Mouse (Mus musculus): ENCODE measurements at regions not wholly inside any gene's neighbourhood (a gene's known extent, or its start where the extent isn't known, plus 50 kb on each side); places are given as distances from the start of the nearest gene placed in this dataset.

DNA sequence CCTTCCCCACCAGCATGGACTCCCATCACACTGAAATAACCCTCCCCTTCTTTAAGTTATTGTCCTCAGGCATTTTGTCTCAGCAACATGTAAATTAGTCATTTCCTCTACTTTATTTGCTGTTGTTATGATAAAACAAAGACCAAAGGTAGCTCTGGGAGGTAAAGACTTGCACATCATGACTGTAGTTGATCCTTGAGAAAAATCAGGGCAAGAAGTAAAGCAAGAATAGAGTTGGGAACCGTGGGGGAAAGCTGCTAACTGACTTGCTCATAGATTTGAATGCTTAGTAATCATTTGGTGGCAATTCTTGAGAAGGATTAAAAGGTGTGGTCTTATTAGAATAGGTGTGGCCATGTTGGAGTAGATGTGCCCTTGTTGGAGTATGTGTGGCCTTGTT is 473.8 kb upstream of the Nrp1 start:
- H3K4me1 ChIP-seq (replicated peaks) = no peaks in the 10 kb centered on the region
- no peak overlapping the region for H3K4me3 ChIP-seq
- H3K9me3 ChIP-seq = no peaks in the 10 kb centered on the region
- no peaks in the 10 kb centered on the region for H3K36me3 ChIP-seq
- H3K27ac ChIP-seq (replicated peaks) = no peak overlapping the region
- WGBS = 84% methylated on average over 1 of the region's 1 CpGs
- no peak overlapping the region for H3K4me2 ChIP-seq
- H3K9ac ChIP-seq = no peak overlapping the region
- no peaks in the 10 kb centered on the region for H3K27me3 ChIP-seq
- no peak for ATAC-seq (ENCODE audit: low read depth)

DNA sequence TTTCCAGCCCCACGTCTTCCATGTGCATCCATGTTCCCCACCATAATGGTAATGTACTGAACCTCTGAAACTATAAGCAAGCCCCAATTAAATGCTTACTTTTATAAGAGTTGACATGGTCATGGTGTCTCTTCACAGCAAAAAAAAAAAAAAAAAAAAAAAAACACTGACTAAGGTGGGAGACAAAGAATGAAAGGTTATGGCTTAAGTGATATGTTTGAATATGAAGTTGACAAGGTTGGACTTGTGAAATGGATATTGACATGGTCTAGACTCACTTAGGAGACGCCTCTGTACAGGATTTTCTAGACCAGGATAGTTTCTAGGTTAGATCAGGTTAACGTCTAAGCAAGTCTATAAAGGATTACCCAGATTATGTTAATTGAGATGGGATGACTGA is 473.2 kb upstream of the Nrp1 start:
- Histone ChIP-seq H3K4me1 (replicated peaks) (no peaks in the 10 kb centered on the region), H3K4me3 (no peak overlapping the region), H3K9me3 (no peaks in the 10 kb centered on the region), H3K27me3 (no peaks in the 10 kb centered on the region), H3K27ac (replicated peaks) (no peak overlapping the region), H3K4me2 (no peak overlapping the region), H3K36me3 (no peaks in the 10 kb centered on the region), H3K9ac (no peak overlapping the region)
- WGBS = 94% methylated on average over 3 of the region's 3 CpGs
- ATAC-seq (ENCODE audit: low read depth) = no peak

DNA sequence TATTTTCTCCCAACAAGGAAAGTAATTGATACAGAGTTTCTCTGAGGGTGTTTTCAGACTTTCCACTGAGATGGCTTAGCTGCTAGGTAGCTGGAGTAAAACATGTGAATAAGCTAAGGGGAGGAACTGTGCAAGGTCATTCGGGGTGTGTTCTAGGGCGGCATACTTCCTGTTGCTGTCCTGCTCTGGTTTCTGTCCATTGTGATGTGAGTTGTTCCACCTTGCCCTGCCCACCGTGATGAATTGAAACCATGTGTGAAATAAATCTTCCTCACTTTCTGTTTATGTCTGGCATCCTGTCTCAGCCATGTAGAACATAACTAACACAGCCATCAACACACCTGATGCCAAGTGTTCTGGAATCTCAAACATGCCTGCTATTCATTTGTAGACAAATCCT is 472.6 kb upstream of the Nrp1 start:
- WGBS = 76% methylated on average over 3 of the region's 3 CpGs
- peaks cover 5% of the 10 kb centered on the region; the same call in 1 of the 2 replicates for H3K4me1 ChIP-seq (replicated peaks)
- H3K27me3 ChIP-seq = no peaks in the 10 kb centered on the region
- H3K4me3 ChIP-seq = no peak overlapping the region
- H3K9me3 ChIP-seq = no peaks in the 10 kb centered on the region
- no peak overlapping the region for H3K4me2 ChIP-seq
- H3K27ac ChIP-seq (replicated peaks) = no peak overlapping the region
- no peaks in the 10 kb centered on the region for H3K36me3 ChIP-seq
- no peak for ATAC-seq (ENCODE audit: low read depth)
- no peak overlapping the region for H3K9ac ChIP-seq

DNA sequence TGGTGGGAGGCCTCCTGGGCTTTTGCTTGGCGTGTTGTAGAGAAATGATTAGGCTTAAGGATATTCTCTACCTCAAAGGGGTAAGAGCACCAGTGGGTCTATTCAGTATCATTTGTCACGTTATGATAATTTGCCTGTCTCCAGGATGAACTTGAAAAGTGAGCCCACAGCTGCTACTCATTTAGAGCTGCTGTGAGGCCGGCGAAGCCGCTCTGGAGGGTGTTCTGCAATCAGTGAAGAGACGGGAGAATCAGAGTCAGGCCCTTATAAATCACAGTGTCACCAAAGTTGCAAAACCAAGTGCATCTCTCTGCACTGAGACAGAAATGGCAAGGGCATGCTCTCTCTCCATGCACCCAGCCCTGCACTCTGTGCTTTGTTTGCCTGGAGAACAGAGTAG is 467.7 kb upstream of the Nrp1 start:
- Histone ChIP-seq H3K27me3 (no peaks in the 10 kb centered on the region), H3K27ac (replicated peaks) (no peak overlapping the region), H3K4me2 (no peak overlapping the region), H3K4me1 (replicated peaks) (peaks cover 8% of the 10 kb centered on the region; the same call in 1 of the 2 replicates), H3K4me3 (no peak overlapping the region), H3K9me3 (no peaks in the 10 kb centered on the region), H3K36me3 (no peaks in the 10 kb centered on the region), H3K9ac (no peak overlapping the region)
- WGBS = 17% methylated on average over 6 of the region's 6 CpGs
- ATAC-seq (ENCODE audit: low read depth) = no peak

DNA sequence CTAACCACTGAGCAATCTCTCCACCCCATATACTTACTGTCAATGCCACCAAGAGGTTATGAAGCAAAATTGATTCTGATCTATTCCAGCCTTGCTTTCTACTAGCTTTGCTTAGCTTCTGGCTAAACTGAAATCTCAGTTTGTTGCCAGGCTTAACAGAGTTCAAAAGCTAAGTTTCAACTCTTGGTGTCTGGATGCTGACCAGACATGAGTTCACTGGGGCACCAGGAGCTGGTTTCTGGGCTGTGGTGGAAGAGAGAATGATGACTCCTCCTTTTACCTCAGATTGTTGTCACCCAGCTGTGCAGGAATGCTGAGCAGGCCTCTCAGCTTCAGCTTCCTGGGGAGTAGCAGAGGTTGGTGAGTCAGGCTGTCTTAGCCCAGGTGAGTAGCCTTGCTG is 464.1 kb upstream of the Nrp1 start:
- H3K4me1 ChIP-seq (replicated peaks) = peaks cover 8% of the 10 kb centered on the region; the same call in 1 of the 2 replicates
- no peak overlapping the region for H3K4me3 ChIP-seq
- H3K27me3 ChIP-seq = no peaks in the 10 kb centered on the region
- H3K36me3 ChIP-seq = no peaks in the 10 kb centered on the region
- no peak overlapping the region for H3K9ac ChIP-seq
- no peak for ATAC-seq (ENCODE audit: low read depth)
- no peak overlapping the region for H3K4me2 ChIP-seq
- no peaks in the 10 kb centered on the region for H3K9me3 ChIP-seq
- no peak overlapping the region for H3K27ac ChIP-seq (replicated peaks)

DNA sequence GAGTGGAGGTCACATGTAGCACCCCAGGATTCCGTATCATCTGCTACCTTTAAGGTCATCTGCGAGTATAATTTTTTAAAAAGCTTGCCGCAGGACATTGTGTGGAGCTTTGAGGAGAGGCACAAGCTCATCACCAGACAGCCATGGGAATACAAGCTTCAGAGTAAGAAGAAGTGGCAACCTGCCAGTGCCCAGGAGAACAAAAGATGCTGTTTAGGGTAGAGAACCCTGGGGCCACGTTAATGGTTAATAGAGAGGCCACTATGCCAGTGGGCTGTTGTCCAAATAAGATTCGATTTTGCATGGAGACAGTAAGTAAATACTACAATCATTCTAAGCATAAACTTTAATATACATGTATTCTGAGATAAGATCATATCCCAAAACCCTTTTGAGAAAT is 450.0 kb upstream of the Nrp1 start:
- Histone ChIP-seq H3K4me2 (no peak overlapping the region), H3K9me3 (no peaks in the 10 kb centered on the region), H3K27me3 (no peaks in the 10 kb centered on the region), H3K36me3 (no peaks in the 10 kb centered on the region), H3K27ac (replicated peaks) (no peak overlapping the region), H3K9ac (no peak overlapping the region), H3K4me1 (replicated peaks) (no peaks in the 10 kb centered on the region), H3K4me3 (no peak overlapping the region)
- no peak for ATAC-seq (ENCODE audit: low read depth)
- 78% methylated on average over 5 of the region's 5 CpGs for WGBS

DNA sequence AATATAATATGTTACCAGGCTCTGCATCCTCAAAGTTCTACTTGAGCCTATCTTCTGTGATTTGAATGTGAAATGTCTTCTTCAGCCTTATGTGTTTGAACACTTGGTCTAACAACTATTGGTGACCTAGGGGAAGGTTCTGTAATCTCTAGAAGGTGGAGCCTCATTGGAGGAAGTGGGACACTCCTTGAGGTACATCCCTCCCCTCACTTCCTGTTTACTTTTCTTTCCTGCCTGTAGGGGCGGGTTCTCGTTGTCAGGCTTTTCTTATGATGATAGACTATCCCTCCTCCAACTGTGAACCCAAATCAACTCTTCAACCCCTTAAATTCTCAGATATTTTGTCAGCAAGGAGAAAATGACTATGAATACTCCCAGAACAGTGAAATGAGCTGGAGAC is 448.8 kb upstream of the Nrp1 start:
- Histone ChIP-seq H3K4me2 (no peak overlapping the region), H3K27ac (replicated peaks) (no peak overlapping the region), H3K9ac (no peak overlapping the region), H3K4me1 (replicated peaks) (no peaks in the 10 kb centered on the region), H3K4me3 (no peak overlapping the region), H3K9me3 (no peaks in the 10 kb centered on the region), H3K36me3 (no peaks in the 10 kb centered on the region), H3K27me3 (no peaks in the 10 kb centered on the region)
- WGBS = 66% methylated on average over 2 of the region's 2 CpGs
- ATAC-seq (ENCODE audit: low read depth) = no peak

DNA sequence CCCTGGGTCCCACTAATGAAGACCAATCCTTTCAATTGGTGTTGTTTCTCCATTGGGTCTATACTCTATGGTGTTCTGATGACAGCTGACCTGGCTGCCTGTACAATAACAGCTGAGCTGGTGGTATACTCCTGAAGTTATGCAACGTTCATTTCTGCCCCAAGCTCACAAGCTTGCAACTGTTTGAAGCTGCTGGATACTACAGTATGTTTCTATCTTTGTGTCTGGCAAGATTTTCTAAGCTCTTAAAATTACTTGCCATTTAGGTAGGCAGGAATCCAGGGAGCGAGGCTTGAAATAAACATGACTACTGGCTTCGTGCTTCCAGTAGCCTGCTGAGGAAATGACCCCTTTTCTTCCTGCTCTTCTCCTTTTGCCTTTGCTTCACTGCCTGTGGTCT is 444.3 kb upstream of the Nrp1 start:
- no peaks in the 10 kb centered on the region for H3K27me3 ChIP-seq
- no peak for ATAC-seq (ENCODE audit: low read depth)
- H3K9ac ChIP-seq = no peak overlapping the region
- H3K4me1 ChIP-seq (replicated peaks) = peaks cover 4% of the 10 kb centered on the region; the same call in 1 of the 2 replicates
- no peak overlapping the region for H3K27ac ChIP-seq (replicated peaks)
- WGBS = 78% methylated on average over 3 of the region's 3 CpGs
- H3K9me3 ChIP-seq = no peaks in the 10 kb centered on the region
- no peak overlapping the region for H3K4me2 ChIP-seq
- H3K4me3 ChIP-seq = no peak overlapping the region
- no peaks in the 10 kb centered on the region for H3K36me3 ChIP-seq

DNA sequence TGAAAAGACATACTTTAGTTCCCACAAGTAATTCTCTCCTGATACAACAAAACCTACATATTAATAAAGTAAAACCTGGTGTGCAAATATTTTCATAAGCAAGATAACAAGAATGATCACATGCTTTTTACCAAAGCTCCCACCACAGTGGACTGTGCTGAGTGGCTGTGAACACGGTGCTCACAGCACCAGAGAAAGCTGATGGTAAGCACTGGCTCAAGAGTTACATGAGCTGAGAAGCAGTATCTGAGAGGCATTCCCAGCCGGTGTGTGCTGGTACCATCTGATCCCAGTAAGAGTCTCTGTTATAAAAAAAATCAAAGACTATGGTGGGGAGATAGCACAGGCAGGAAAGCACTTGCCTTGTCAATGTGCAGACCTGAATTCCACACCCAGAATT is 443.5 kb upstream of the Nrp1 start:
- WGBS = 80% methylated on average over 2 of the region's 2 CpGs
- no peak for ATAC-seq (ENCODE audit: low read depth)
- H3K4me1 ChIP-seq (replicated peaks) = peaks cover 4% of the 10 kb centered on the region; the same call in 1 of the 2 replicates
- no peak overlapping the region for H3K4me3 ChIP-seq
- no peak overlapping the region for H3K27ac ChIP-seq (replicated peaks)
- H3K9ac ChIP-seq = no peak overlapping the region
- no peaks in the 10 kb centered on the region for H3K27me3 ChIP-seq
- H3K9me3 ChIP-seq = no peaks in the 10 kb centered on the region
- H3K4me2 ChIP-seq = no peak overlapping the region
- H3K36me3 ChIP-seq = no peaks in the 10 kb centered on the region

DNA sequence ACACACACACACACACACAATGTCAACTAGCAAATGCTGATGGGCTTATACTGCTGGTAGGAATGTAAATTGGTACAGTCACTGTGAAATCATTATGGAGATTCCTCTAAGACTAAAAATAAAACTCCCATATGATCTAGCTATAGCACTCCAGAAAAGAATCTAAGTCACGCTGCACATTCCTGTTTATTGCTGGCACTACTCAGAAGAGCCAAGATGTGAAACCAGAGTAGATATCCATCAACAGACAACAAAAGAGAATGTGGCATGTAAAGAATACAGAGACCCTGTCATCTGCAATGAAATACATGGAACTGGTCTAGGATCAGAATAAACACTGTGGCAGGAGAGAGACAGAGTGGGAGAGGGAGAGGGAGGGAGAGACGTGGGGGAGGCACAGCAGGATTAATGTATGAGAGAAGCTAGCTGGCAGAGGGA is 442.8 kb upstream of the Nrp1 start:
- Histone ChIP-seq H3K4me1 (replicated peaks) (peaks cover 4% of the 10 kb centered on the region; the same call in 1 of the 2 replicates), H3K4me2 (no peak overlapping the region), H3K9me3 (no peaks in the 10 kb centered on the region), H3K27me3 (no peaks in the 10 kb centered on the region), H3K27ac (replicated peaks) (no peak overlapping the region), H3K36me3 (no peaks in the 10 kb centered on the region), H3K4me3 (no peak overlapping the region), H3K9ac (no peak overlapping the region)
- WGBS = 30% methylated on average over 2 of the region's 2 CpGs
- no peak for ATAC-seq (ENCODE audit: low read depth)

DNA sequence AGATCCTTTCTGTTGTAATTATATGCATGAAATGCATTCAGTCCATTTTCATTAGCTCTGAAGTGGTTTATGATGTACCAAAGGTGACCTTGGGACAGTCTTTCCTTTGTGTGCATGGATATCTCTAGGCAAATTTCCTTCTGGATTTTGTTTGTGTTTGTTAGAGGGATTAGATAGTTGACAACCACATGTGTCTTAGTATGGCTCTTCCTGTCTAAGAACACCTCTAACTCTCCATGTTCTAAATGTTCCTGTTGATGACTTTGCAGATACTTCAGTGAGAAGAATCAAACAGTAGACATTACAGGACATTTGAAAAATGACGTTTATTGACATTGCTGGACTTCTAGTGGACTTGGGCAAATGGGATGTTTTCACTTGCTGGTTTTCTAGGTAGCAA is 436.5 kb upstream of the Nrp1 start:
- H3K27me3 ChIP-seq = no peaks in the 10 kb centered on the region
- no peak overlapping the region for H3K9ac ChIP-seq
- H3K9me3 ChIP-seq = no peaks in the 10 kb centered on the region
- 87% methylated on average over 1 of the region's 1 CpGs for WGBS
- no peaks in the 10 kb centered on the region for H3K4me1 ChIP-seq (replicated peaks)
- H3K4me2 ChIP-seq = no peak overlapping the region
- H3K27ac ChIP-seq (replicated peaks) = no peak overlapping the region
- H3K4me3 ChIP-seq = no peak overlapping the region
- ATAC-seq (ENCODE audit: low read depth) = no peak
- H3K36me3 ChIP-seq = no peaks in the 10 kb centered on the region

DNA sequence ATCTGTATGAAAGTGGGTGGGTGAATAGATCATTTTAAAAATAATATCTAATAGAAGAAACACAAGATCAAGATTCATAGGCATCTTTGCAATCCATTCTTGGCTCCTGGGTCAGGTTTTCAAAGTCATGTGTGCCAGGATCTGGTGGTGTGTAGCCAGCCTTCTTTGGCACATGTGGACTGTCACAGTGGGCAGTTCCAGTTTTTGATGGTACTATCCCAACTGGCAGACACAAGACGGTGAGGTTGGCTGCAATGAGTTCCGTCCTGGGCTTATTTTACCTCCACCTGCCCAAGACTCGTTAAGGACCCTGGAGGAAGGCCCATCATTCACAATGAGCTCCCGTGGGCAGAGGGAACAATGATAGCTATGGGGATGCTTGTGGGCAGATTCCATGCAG is 435.1 kb upstream of the Nrp1 start:
- Histone ChIP-seq H3K36me3 (no peaks in the 10 kb centered on the region), H3K9me3 (no peaks in the 10 kb centered on the region), H3K4me1 (replicated peaks) (no peaks in the 10 kb centered on the region), H3K27ac (replicated peaks) (no peak overlapping the region), H3K9ac (no peak overlapping the region), H3K27me3 (no peaks in the 10 kb centered on the region), H3K4me2 (no peak overlapping the region), H3K4me3 (no peak overlapping the region)
- no peak for ATAC-seq (ENCODE audit: low read depth)
- 80% methylated on average over 4 of the region's 4 CpGs for WGBS

DNA sequence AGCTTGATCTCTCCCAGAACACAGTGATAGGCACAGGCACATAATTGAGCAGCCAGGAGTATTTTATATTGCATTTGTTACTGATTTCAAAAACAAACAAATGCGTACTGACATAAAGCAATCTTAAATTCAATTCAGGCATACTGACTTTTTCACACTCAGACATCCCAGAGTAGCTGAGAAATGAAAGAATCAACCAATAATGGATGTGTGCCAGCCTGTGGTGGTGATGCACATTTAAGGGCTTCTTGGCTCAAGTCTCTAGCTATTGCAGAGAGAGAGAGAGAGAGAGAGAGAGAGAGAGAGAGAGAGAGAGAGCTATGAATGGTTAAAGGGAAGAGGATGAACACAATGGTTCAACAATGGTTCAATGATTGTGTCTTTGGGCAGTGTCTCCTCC is 426.1 kb upstream of the Nrp1 start:
- Histone ChIP-seq H3K27ac (replicated peaks) (no peak overlapping the region), H3K36me3 (no peaks in the 10 kb centered on the region), H3K4me2 (no peak overlapping the region), H3K27me3 (no peaks in the 10 kb centered on the region), H3K4me1 (replicated peaks) (no peaks in the 10 kb centered on the region), H3K9ac (no peak overlapping the region), H3K4me3 (no peak overlapping the region), H3K9me3 (no peaks in the 10 kb centered on the region)
- 91% methylated on average over 1 of the region's 1 CpGs for WGBS
- ATAC-seq (ENCODE audit: low read depth) = no peak

All from neural tube, embryonic 13.5 days (tissue).